Comparison of ENCODE assay signal across 21 mouse cellular contexts in the genomic region with DNA sequence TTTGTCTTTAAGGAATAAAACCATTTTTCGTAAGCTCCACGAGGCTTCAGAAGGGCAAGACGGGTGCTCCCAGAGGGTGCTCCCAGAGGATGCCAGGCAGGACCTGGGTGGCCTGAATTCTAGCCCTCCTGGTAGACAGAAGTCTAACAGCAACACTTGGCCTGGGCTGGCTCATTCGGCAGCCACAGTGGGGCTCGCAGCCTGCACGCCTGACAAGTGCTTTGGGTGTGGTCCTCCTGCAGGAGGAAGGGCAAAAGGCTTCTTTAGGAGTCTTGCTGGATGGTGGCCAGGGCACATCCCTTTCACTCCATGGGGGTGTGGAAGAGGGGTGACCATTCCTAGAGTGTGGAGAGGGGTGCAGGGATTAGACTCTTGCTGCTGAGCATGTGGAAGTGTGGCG. TPM values are rescaled to one million over a fixed set of nuclear protein-coding genes. Genes with fewer than 3 reads are reported as not detected.
"Had no signal": no experiment of that assay in that cellular context is flagged by ENCODE, and none has a peak within 500 bp of the region (broad histone marks: within the 10 kb centered on the region; RNA-seq: fewer than 3 reads in every experiment).

No protein-coding gene starts in this region.

- H3K4me2 ChIP-seq: lung, embryonic 14.5 days; midbrain, embryonic 12.5 days; neural tube, embryonic 13.5 days; neural tube, embryonic 15.5 days had no signal

- ATAC-seq: midbrain, embryonic 16.5 days had no signal

- H3K27me3 ChIP-seq: midbrain, embryonic 12.5 days; neural tube, embryonic 13.5 days; neural tube, embryonic 15.5 days had no signal

- H3K36me3 ChIP-seq: midbrain, embryonic 10.5 days; midbrain, embryonic 12.5 days; neural tube, embryonic 13.5 days; neural tube, embryonic 15.5 days had no signal

- H3K4me3 ChIP-seq: midbrain, embryonic 10.5 days; midbrain, embryonic 12.5 days; myocyte; neural tube, embryonic 13.5 days; neural tube, embryonic 15.5 days had no signal

- H3K9me3 ChIP-seq: midbrain, embryonic 10.5 days; midbrain, embryonic 12.5 days; neural tube, embryonic 13.5 days; neural tube, embryonic 15.5 days had no signal

- H3K27ac ChIP-seq: midbrain, embryonic 10.5 days; midbrain, embryonic 12.5 days; neural tube, embryonic 13.5 days; neural tube, embryonic 15.5 days had no signal

- DNase-seq: lung, adult 18-20 months; lung, embryonic 14.5 days; lung, postnatal 10 days; lung, postnatal 4 days; midbrain, embryonic 14.5 days; retina, postnatal 1 day; right cerebral cortex, adult 18-20 months; right cerebral cortex, postnatal 25 days; right cerebral cortex, postnatal 4 days; spleen, adult 18-20 months; thymus, adult 18-20 months; thymus, postnatal 14 days; thymus, postnatal 36 days had no signal

- H3K9ac ChIP-seq: lung, embryonic 14.5 days; midbrain, embryonic 12.5 days; neural tube, embryonic 13.5 days; neural tube, embryonic 15.5 days had no signal

RNA-seq across cellular contexts. Expression of a gene that starts 46.4 kb away (rescaled TPM):
- total RNA-seq: megakaryocyte, adult 5-6 weeks; megakaryocyte-erythroid progenitor cell, adult 5-6 weeks had no signal
